Mouse (Mus musculus): ENCODE data around the gene Wsb2.
A peak's percentile ranks its signal among the peaks of the same experiment; 100 is the strongest.
"Not testable (repeated sequence)": the region's sequence is repeated elsewhere in the genome, so short reads cannot be mapped to it uniquely, and the experiment has no call there.

Wsb2 gene

GRCm38 (mm10) chr5:117390895-117391294 is 33.8 kb downstream of the Wsb2 start:
- DNase-seq, result no peak

- no peak for DNase-seq
Observed at GRCm38 (mm10) chr5:117395834-117396233, 38.7 kb downstream of the Wsb2 start.

DNA sequence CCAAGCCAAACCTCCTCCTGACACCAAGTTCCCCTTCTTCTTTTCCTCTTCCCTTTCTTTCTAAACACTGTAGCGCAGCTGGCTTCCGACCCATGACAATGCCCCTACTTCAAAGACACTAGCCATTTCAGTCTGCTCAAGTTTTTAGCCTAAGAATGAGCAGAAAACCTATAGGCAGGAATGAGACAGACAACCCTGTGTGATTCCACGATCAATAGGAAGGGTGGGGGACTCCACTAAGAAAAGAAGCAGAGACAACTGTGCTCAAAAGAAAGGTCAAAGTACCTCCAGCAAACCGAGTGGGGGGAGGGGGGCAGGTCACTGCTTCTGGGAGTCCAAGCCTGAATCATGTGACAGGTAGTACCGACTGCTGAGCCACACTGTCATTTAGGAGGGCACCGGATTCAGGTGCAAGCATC is 39.5 kb downstream of the Wsb2 start:
- DNase-seq, result no peak

DNA sequence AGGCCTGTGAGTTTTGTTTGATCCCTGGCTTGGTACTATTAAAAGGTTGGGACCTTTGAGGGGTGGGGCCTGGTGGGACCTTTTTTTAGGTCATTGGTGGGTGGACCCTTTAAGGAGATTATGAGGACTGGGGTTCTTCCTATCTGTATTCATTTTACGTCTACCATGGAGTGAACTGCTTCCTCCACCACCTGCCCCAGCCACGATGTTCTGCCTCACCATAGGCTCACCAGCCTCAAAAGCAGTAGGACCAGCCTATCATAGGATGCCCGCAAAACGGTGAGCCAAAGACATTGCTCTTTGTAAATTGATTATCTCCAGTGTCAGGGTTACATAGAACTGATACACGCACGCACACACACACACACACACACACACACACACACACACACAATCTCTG is 40.3 kb downstream of the Wsb2 start:
- DNase-seq, result no peak

DNA sequence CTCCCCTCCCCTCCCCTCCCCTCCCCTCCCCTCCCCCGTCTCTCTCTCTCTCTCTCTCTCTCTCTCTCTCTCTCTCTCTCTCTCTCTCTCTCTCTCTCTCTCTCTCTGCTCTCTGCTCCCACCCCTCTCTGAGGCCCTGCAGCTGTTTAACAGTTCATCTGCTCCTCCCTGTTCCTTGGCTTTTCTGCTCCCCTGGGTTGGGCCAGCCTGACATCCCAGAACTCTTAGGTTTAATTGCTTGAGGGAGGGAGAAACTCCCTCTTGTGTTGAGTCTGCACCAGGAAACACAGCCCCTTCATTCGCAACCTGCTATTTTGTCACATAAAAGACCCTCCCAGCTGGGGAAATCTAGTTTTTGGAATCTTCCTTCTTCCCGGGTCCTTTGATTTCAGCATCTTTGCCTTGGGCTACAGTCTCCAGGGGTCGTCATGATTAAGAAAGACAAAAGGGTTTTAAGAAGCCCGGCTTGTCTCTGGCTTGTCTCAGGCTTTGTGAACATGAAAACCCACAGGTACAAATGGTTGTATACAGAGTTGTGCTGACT is 41.0 kb downstream of the Wsb2 start:
- no peak for DNase-seq

DNA sequence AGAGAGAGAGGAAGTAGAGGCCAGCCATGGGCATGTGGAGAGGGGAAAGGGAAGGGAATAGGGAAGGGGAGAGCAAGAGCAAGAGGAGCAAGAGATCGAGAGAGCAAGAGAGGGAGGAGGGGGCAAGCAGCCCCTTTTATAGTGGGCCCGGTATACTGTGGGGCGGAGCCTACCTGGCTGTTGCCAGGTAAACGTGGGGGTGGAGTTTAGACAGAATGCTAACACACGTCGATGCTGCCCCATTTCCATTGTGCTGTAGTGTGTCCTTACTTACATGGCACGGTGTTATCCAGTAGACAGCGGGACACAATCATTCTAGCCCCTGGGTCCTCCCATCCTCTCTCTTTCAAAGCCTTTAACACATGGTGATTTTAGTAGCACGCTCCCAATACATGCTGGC is 42.2 kb downstream of the Wsb2 start:
- no peak for DNase-seq

- DNase-seq, result no peak
Observed at GRCm38 (mm10) chr5:117403609-117404008, 46.5 kb downstream of the Wsb2 start.

GRCm38 (mm10) chr5:117404671-117405070 is 47.6 kb downstream of the Wsb2 start:
- DNase-seq, result not testable (repeated sequence)

DNA sequence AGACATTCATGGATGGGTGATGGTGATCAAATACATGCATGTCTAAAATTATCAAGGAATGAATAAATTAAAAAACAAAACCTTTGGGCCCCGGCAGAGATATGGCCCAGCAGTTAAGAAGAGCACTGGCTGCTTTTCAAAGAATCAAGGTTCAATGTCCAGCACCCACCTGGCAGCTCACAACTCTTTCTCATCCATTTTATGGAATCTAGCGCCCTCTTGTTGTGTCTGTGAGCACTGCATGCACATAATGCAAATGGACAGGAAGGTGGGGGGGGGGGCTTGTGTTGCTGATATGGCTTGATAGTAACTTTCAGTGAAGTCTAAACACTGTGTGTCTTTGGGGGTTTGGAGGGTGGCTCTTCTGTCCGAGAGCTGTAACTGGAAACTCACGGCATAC is 51.1 kb downstream of the Wsb2 start:
- peak; percentile 55 for DNase-seq

DNA sequence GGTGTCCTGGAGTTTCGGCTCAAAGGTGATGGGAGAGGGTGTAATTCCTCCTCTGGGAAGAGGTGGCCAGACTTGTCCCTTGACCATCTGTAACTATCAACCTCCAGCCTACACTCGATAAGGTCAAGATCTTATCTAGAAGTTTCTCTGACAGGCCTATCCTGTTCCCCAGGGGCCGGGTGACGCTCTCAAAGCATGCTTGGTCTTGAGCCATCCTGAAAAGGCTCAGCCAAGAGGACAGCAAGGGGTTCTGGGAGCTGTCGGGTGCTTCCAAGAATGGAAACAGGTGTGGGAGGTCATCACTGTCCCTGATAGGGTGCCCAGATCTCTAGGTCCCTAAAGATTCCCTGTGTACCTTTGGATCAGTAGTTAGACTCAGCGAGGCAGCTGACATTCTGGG is 52.3 kb downstream of the Wsb2 start:
- no peak for DNase-seq

DNA sequence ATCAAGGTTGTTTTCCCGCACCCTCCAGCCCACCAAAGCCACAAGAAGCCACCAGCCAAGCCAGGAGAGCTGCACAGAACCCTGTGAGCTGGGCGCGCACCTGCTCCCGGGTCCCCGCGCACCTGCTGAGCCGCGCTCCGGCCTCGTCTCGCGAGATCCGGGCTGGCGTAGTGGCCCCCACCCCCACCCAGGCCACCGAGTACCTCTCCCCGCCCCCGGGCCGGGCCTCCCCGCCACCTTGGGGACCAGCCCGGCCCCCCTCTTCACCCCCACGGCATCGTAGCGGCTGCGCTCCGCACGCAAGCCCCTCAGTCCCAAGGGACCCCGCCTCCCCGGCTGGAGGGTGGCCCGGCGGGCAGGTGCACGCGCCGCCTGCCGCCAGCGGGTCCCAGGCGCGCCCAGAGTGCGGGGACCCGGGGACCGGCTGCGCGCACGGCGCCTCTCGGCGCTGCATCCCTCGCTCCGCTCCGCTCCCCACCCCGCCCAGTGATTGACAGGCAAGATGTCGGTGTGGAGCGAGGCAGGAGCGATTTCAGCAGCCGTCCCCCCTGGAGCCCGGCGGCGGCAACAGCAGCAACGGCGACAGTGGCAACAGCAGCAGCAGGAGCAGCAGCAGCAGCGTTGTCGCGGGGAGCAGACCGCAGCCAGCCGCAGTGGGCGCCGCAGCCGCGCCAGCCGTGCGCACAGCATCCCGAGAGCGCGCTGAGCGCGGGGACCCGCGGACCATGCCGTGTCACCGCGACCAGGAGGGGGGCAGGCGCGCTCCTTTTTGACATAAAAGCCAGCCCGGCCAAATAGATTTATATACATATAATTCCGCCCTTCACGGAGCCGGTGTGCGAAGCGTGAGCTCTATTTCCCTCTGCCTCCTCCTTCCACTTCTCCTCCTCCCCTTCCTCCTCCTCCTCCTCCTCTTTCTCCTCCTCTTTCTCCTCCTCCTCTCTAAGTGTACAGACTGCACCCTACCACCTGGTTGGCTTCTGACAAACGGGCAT is 56.7 kb downstream of the Wsb2 start, which contains the start of gene Ksr2:
Gene Ksr2, plus strand, starts transcription at position 494 of the 995 bp plus-strand sequence.
- peak; percentile 24 for DNase-seq

GRCm38 (mm10) chr5:117414611-117415010 is 57.5 kb downstream of the Wsb2 start:
- no peak for DNase-seq

DNA sequence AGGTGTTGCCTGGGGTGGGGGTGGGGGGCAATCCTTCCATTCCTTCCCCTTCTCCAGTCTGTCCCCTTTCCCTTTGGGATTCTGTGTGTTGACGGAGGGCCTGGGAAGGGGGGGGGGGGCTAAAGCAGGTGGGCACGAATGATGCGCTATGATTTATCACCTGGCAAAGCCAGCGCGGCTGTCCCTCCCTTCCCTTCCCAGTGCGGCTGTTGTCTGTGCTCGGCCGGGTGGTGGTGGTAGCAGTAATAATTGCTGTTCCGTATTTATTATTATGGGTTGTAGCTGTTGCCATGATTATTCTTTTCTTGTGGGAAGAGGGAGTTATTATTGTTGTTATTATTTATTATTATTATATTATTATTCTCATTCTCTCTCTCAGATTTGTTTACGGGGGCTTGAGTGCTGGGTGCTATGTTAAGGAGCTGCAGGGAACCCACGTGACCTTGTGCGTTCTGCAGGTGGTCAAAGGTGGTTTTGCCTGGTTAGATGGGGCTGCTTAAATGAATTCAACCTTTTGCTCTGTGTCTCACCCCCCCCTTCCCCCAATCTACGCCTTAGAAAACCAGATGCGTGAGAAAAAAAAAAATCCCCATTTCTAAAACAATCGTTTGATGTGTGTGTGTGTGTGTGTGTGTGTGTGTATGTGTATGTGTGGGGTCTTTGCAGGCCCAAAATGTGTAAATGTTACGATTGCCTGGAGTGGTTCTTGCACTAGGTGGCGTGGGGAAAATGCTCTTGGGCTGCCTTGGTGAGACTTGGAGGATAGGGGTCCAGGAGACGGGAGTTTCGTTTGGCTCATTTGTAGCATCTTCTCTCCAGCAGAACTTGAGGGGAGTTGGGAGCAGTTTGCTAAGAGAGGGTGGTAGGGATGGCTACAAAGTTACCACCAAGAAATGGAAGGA is 58.2 kb downstream of the Wsb2 start:
- no peak for DNase-seq

GRCm38 (mm10) chr5:117417442-117417841 is 60.3 kb downstream of the Wsb2 start:
- DNase-seq, result no peak
